Mouse (Mus musculus) forebrain, embryonic 13.5 days (tissue): ENCODE measurements at regions not wholly inside any gene's neighbourhood (a gene's known extent, or its start where the extent isn't known, plus 50 kb on each side); places are given as distances from the start of the nearest gene placed in this dataset.

ENCODE experiments used
- ATAC-seq: fragments of 200-750 bp; cut with Nextera tagmentation; 2 replicates; pipeline ENCODE4 v1.8.0; 2017
- H3K27ac ChIP-seq: fragments of 300-500 bp; sonication (generic); 2 replicates; pipeline ENCODE4 v1.5.1; 2015; ENCODE audit warnings: inconsistent platforms, mild to moderate bottlenecking, moderate library complexity
- H3K27me3 ChIP-seq: fragments of 300-500 bp; sonication (generic); 2 replicates; pipeline ENCODE4 v1.6.1; 2015; ENCODE audit warnings: mild to moderate bottlenecking, inconsistent platforms
- H3K36me3 ChIP-seq: fragments of 300-500 bp; sonication (generic); 2 replicates; pipeline ENCODE4 v1.6.1; 2015; ENCODE audit warnings: mild to moderate bottlenecking, inconsistent platforms; ENCODE audit not compliant: poor library complexity, severe bottlenecking
- H3K4me1 ChIP-seq: fragments of 300-500 bp; sonication (generic); 2 replicates; pipeline ENCODE4 v1.6.1; 2015; ENCODE audit warnings: inconsistent platforms
- H3K4me2 ChIP-seq: fragments of 300-500 bp; sonication (generic); 2 replicates; pipeline ENCODE4 v1.6.1; 2015; ENCODE audit warnings: inconsistent platforms, mild to moderate bottlenecking, moderate library complexity
- H3K4me3 ChIP-seq: fragments of 300-500 bp; sonication (generic); 2 replicates; pipeline ENCODE4 v1.5.1; 2015; ENCODE audit warnings: mild to moderate bottlenecking, inconsistent platforms
- H3K9ac ChIP-seq: fragments of 300-500 bp; sonication (generic); 2 replicates; pipeline ENCODE4 v1.6.1; 2015; ENCODE audit warnings: mild to moderate bottlenecking, inconsistent platforms
- H3K9me3 ChIP-seq: fragments of 300-500 bp; sonication (generic); replicated peaks from 2 replicates; pipeline ENCODE4 v1.6.1; 2016; ENCODE audit warnings: inconsistent platforms
- WGBS: fragments of 180-500 bp; shearing (Covaris S2); methylation state at CpG from one replicate; pipeline ENCODE4 v1.1.7; 2015; 5-methylcytosine and 5-hydroxymethylcytosine counted together

- Histone ChIP-seq H3K4me3 (no peak overlapping the region), H3K9ac (no peak overlapping the region), H3K4me2 (peak overlapping the region; percentile 89; the same call in 1 of the 2 replicates), H3K9me3 (no peaks in the 10 kb centered on the region), H3K4me1 (peaks cover 7% of the 10 kb centered on the region; the same call in 1 of the 2 replicates), H3K36me3 (no peaks in the 10 kb centered on the region), H3K27me3 (peaks cover 14% of the 10 kb centered on the region), H3K27ac (no peak overlapping the region)
- ATAC-seq, result no peak
- WGBS, result 84% methylated on average over 7 of the region's 7 CpGs
Observed at GRCm38 (mm10) chr16:5307761-5308160, 52.0 kb upstream of the Eef2kmt start.

GRCm38 (mm10) chr16:5307249-5307605 lies 51.4 kb upstream of the Eef2kmt start:
- Histone ChIP-seq H3K36me3 (no peaks in the 10 kb centered on the region), H3K27me3 (peaks cover 14% of the 10 kb centered on the region), H3K4me1 (peaks cover 7% of the 10 kb centered on the region; the same call in 1 of the 2 replicates), H3K4me3 (peak overlapping the region; percentile 46), H3K4me2 (peak overlapping the region; percentile 89), H3K27ac (no peak overlapping the region), H3K9ac (peak overlapping the region; percentile 72), H3K9me3 (no peaks in the 10 kb centered on the region)
- 0 out of 2 replicates have a peak, but pooled peaks have one; percentile 16 for ATAC-seq
- WGBS, result 58% methylated on average over 7 of the region's 7 CpGs

GRCm38 (mm10) chr16:5306588-5307248 lies 50.9 kb upstream of the Eef2kmt start:
- Histone ChIP-seq H3K27ac (no peak overlapping the region), H3K9ac (peak overlapping the region; percentile 72), H3K4me3 (peak overlapping the region; percentile 46), H3K27me3 (peaks cover 14% of the 10 kb centered on the region), H3K4me1 (peaks cover 7% of the 10 kb centered on the region; the same call in 1 of the 2 replicates), H3K4me2 (peak overlapping the region; percentile 89), H3K9me3 (no peaks in the 10 kb centered on the region), H3K36me3 (no peaks in the 10 kb centered on the region)
- 2% methylated on average over 36 of the region's 36 CpGs for WGBS
- ATAC-seq, result peak; percentile 92
